Mouse (Mus musculus) olfactory bulb, adult 2 months (tissue): ENCODE results near the gene Lacc1.

Experiments
- CTCF ChIP-seq: fragments of 200-500 bp; IDR thresholded peaks from 2 replicates; pipeline ENCODE4 v1.5.1; 2012; ENCODE audit warnings: low read depth, mild to moderate bottlenecking, low read length, moderate library complexity; ENCODE audit not compliant: insufficient read depth
- POLR2A ChIP-seq: fragments of 200-500 bp; IDR thresholded peaks from 2 replicates; pipeline ENCODE4 v1.6.1; 2012; ENCODE audit warnings: mild to moderate bottlenecking, low read depth, low read length, moderate library complexity; ENCODE audit not compliant: insufficient read depth

DNA sequence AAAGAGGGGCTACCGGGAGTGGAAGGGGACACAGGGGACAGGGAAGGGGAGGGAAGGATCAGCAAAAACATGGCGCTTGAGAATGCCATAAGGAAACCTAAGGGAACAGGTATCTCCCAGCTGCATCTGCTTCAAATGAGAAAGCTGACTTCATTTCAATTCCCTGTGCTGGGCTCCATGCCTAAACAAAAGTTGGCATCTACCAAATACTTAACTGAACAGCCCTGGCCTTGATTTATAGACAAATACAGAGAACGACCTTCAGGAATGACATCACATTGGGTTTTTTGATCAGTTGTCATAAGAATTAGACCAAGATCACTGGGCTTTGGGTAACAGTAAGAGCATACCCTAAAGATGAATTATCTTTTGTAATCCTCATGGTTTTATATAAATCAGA lies 12.2 kb downstream of the Lacc1 start:
- TF ChIP-seq CTCF (no peak), POLR2A (no peak)
